Mouse (Mus musculus): ENCODE measurements around the gene Ppm1b. TPM values are rescaled to one million over a fixed set of nuclear protein-coding genes. Genes with fewer than 3 reads are reported as not detected.

Gene Ppm1b
- polyA plus RNA-seq, 1 experiment = 67.4 TPM

DNA sequence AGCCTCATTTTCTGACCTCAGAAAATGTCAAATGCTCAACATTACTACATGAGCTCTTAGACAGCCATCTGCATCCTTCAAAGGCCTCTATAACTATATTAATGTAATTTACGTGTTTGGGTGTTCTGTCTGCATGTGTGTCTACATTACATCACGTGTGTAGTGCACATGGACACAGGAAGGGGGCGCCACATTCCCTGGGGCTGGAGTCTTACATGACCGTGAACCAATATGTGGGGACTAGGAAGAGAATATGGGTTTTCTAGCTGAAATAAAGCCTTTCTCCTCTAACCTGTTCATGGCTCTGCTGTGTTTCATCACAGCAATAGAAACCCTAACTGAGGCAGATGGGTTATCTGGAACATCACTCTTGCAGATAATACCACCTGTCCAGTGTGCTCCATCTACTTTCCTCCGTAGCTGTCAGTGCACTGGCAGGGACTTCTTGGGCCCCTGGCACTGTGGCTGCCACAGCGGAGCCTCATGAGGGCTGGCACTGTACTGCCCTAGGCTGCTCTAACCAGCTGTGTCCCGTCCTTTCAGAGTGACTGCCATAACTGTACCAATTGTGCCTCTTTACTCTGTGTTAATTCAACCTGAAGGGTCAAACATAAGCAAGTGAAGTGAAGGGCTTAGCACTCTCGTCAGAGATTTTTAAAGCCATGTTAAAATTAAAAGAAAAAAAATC lies 114.7 kb downstream of the Ppm1b start:
- no peak for TF ChIP-seq GATA1 (IDR thresholded peaks at IDR 0.05; ENCODE audit: low read length)

DNA sequence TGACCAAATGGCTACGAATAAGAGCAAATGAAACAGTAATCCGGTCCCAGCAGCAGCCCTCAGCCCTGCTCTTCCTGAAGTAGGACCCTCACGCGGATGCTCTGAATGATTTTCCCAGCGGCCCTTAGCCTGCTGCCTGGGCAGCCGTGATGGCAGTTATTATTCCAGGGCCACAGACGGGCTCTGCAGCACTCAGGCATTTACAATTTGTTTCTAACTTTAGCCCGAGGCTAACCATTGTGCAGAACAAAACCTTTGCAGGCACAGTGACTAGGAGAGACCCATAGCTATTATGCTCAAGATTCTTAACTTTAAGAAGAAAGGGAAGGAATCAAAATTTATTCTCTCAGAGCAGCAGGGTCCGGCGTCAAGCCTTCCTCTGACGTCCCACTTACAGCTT lies 115.8 kb downstream of the Ppm1b start:
- TF ChIP-seq GATA1 (IDR thresholded peaks at IDR 0.05; ENCODE audit: low read length) = no peak

DNA sequence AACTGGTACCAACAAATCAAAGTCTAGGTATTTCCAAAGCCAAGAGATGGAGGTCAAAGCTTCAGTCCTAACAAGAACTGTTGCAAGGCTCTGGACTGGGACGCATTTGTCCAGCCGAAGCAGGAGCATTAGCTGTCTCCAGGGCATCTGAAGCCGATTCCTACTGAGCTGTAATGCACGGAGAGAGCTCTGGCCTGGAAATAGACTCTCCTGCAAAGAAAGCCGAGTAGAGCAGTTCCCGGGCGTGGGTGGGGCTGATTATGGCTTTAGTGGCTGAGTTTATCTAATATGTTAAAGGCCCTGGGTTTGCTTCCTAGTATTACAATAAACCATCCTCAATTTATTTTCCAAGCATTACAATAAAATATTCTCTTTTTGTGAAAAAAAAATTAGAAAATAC lies 116.7 kb downstream of the Ppm1b start:
- TF ChIP-seq GATA1 (IDR thresholded peaks at IDR 0.05; ENCODE audit: low read length) = no peak

Other genes starting within 250 kb of the Ppm1b start
- 11.9 and 19.9 TPM in 2 replicates for gene Lrpprc, start 166.0 kb upstream of the Ppm1b start, polyA plus RNA-seq (2012)
- not detected in 2 replicates for gene Slc3a1, start 71.6 kb downstream of the Ppm1b start, polyA plus RNA-seq (2012)
- 0.61 and 0.73 TPM in 2 replicates for gene Prepl, start 133.5 kb downstream of the Ppm1b start, polyA plus RNA-seq (2012)
- gene Camkmt, start 133.8 kb downstream of the Ppm1b start, polyA plus RNA-seq (2012) = 1.9 and 2.5 TPM in 2 replicates

All from G1E-ER4 (cell line).